Mouse (Mus musculus) fat pad, adult 2 months (tissue): Measurements from ENCODE around the gene Rwdd1.
A peak's percentile ranks its signal among the peaks of the same experiment; 100 is the strongest.
"Not testable (repeated sequence)": the region's sequence is repeated elsewhere in the genome, so short reads cannot be mapped to it uniquely, and the experiment has no call there.

Experiments used
- DNase-seq: peaks from one replicate; pipeline ENCODE4 v3.0.0-alpha.2; 2011; ENCODE audit warnings: low read depth, low spot score; ENCODE audit errors: extremely low read depth

The Rwdd1 gene

GRCm38 (mm10) chr10:34019302-34020075 is at the start of gene Rwdd1:
Gene Rwdd1, minus strand, starts transcription at chr10:34019624.
- DNase-seq, result peak; percentile 65

GRCm38 (mm10) chr10:34066591-34066990 is 47.2 kb upstream of the Rwdd1 start:
- no peak for DNase-seq

GRCm38 (mm10) chr10:34053987-34054386 is 34.6 kb upstream of the Rwdd1 start:
- no peak for DNase-seq

- no peak for DNase-seq
Measured at GRCm38 (mm10) chr10:34044210-34044609, 24.8 kb upstream of the Rwdd1 start, which contains the start of gene Calhm4. Gene Calhm4, minus strand, starts transcription at chr10:34044310.

- no peak for DNase-seq
Measured at GRCm38 (mm10) chr10:34037401-34037800, 18.0 kb upstream of the Rwdd1 start, which contains the start of gene Trappc3l. Gene Trappc3l, plus strand, starts transcription at chr10:34037597.

- no peak for DNase-seq
Measured at GRCm38 (mm10) chr10:34036587-34036986, 17.2 kb upstream of the Rwdd1 start.

- DNase-seq, result no peak
Measured at GRCm38 (mm10) chr10:34033630-34034305, 14.3 kb upstream of the Rwdd1 start.

- no peak for DNase-seq
Measured at GRCm38 (mm10) chr10:34030322-34030721, 10.9 kb upstream of the Rwdd1 start.

- no peak for DNase-seq
Measured at GRCm38 (mm10) chr10:34018746-34019301, 600 bp downstream of the Rwdd1 start.

GRCm38 (mm10) chr10:34013241-34013640 is 6.2 kb downstream of the Rwdd1 start:
- no peak for DNase-seq

GRCm38 (mm10) chr10:34012581-34012980 is 6.8 kb downstream of the Rwdd1 start:
- DNase-seq, result no peak

- no peak for DNase-seq
Measured at GRCm38 (mm10) chr10:33998397-33998796, 21.0 kb downstream of the Rwdd1 start.

GRCm38 (mm10) chr10:33996686-33997085 is 22.7 kb downstream of the Rwdd1 start:
- DNase-seq, result not testable (repeated sequence)

GRCm38 (mm10) chr10:33986771-33987170 is 32.7 kb downstream of the Rwdd1 start:
- peak; percentile 13 for DNase-seq

- DNase-seq, result no peak
Measured at GRCm38 (mm10) chr10:33974781-33975494, 44.5 kb downstream of the Rwdd1 start.

- DNase-seq, result no peak
Measured at GRCm38 (mm10) chr10:33952509-33952908, 66.9 kb downstream of the Rwdd1 start.

- DNase-seq, result peak; percentile 19
Measured at GRCm38 (mm10) chr10:33950803-33951583, 68.4 kb downstream of the Rwdd1 start, which contains the start of gene Zup1. Gene Zup1, minus strand, starts transcription at chr10:33951269.
